Mouse (Mus musculus) lung, embryonic 16.5 days (tissue): ENCODE data around the gene Cic. TPM values are rescaled to one million over a fixed set of nuclear protein-coding genes. Genes with fewer than 3 reads are reported as not detected.
"Not testable (repeated sequence)": the region's sequence is repeated elsewhere in the genome, so short reads cannot be mapped to it uniquely, and the experiment has no call there.

Experiments used
- ATAC-seq: fragments of 200-750 bp; cut with Nextera tagmentation; 2 replicates; pipeline ENCODE4 v1.8.0; 2017; ENCODE audit warnings: low read depth, mild to moderate bottlenecking, moderate library complexity
- H3K27ac ChIP-seq: fragments of 300-500 bp; sonication (generic); 2 replicates; pipeline ENCODE4 v1.5.1; 2014; ENCODE audit warnings: mild to moderate bottlenecking, control low read depth, low read length
- H3K27me3 ChIP-seq: fragments of 300-500 bp; sonication (generic); 2 replicates; pipeline ENCODE4 v1.6.1; 2014; ENCODE audit warnings: low read depth, low read length, mixed read lengths; ENCODE audit not compliant: control insufficient read depth, insufficient read depth
- H3K36me3 ChIP-seq: fragments of 300-500 bp; sonication (generic); 2 replicates; pipeline ENCODE4 v1.6.1; 2014; ENCODE audit warnings: low read length; ENCODE audit not compliant: control insufficient read depth, insufficient read depth
- H3K4me1 ChIP-seq: fragments of 300-500 bp; sonication (generic); replicated peaks from 2 replicates; pipeline ENCODE4 v1.6.1; 2014; ENCODE audit warnings: low read length, mixed read lengths; ENCODE audit not compliant: control insufficient read depth, insufficient read depth
- H3K4me2 ChIP-seq: fragments of 300-500 bp; sonication (generic); 2 replicates; pipeline ENCODE4 v1.6.1; 2014; ENCODE audit warnings: low read depth, low read length, control low read depth
- H3K4me3 ChIP-seq: fragments of 300-500 bp; sonication (generic); 2 replicates; pipeline ENCODE4 v1.5.1; 2014; ENCODE audit warnings: mild to moderate bottlenecking, low read length, control low read depth
- H3K9ac ChIP-seq: fragments of 300-500 bp; sonication (generic); 2 replicates; pipeline ENCODE4 v1.6.1; 2014; ENCODE audit warnings: low read length, control low read depth
- H3K9me3 ChIP-seq: fragments of 300-500 bp; sonication (generic); 2 replicates; pipeline ENCODE4 v1.6.1; 2016; ENCODE audit warnings: low read length; ENCODE audit not compliant: control insufficient read depth
- WGBS: fragments of 180-500 bp; shearing (Covaris S2); extraction: QIAGEN DNeasy Blood & Tissue Kit; methylation state at CpG from one replicate; pipeline ENCODE4 v1.1.7; 2014; 5-methylcytosine and 5-hydroxymethylcytosine counted together
- polyA plus RNA-seq: library from polyadenylated mRNA; unstranded; fragments of >200 nt; fragmentation: Nextera tagmentation; extraction: Ambion mirVana; gene quantifications from 2 replicates; pipeline ENCODE4 v1.2.1, GENCODE M21; 2015

Cic gene
- polyA plus RNA-seq, 1 experiment from 2014 or later: 23.5 TPM

- Histone ChIP-seq H3K4me1 (peaks cover 43% of the 10 kb centered on the region), H3K4me3 (peak overlapping the region; percentile 98), H3K27ac (peak overlapping the region; percentile 99), H3K4me2 (peak overlapping the region; percentile 95), H3K9ac (peak overlapping the region; percentile 97), H3K36me3 (peaks cover 13% of the 10 kb centered on the region), H3K9me3 (no peaks in the 10 kb centered on the region), H3K27me3 (no peaks in the 10 kb centered on the region)
- 0% methylated on average over 35 of the region's 73 CpGs for WGBS
- peak; percentile 68 for ATAC-seq
Measured at GRCm38 (mm10) chr7:25249314-25250140, 18.0 kb upstream of the Cic start.

- Histone ChIP-seq H3K4me3 (peak within 1 kb of the TSS; percentile 98), H3K27ac (peak within 1 kb of the TSS; percentile 99), H3K9me3 (no peaks in the 10 kb centered on the region), H3K36me3 (peaks cover 6% of the 10 kb centered on the region), H3K4me1 (peaks cover 41% of the 10 kb centered on the region), H3K4me2 (peak within 1 kb of the TSS; percentile 95), H3K9ac (peak within 1 kb of the TSS; percentile 97), H3K27me3 (no peaks in the 10 kb centered on the region)
- ATAC-seq: peak; percentile 86
- under 1% methylated on average over 67 of the region's 81 CpGs for WGBS
Measured at GRCm38 (mm10) chr7:25250141-25250972, 17.1 kb upstream of the Cic start, which contains the start of gene Erf. Gene Erf, minus strand, starts transcription at chr7:25250761.

GRCm38 (mm10) chr7:25251071-25251791 is 16.3 kb upstream of the Cic start:
- Histone ChIP-seq H3K9me3 (no peaks in the 10 kb centered on the region), H3K4me1 (peaks cover 34% of the 10 kb centered on the region), H3K36me3 (no peaks in the 10 kb centered on the region), H3K9ac (peak overlapping the region; percentile 78), H3K4me2 (peak overlapping the region; percentile 95), H3K4me3 (peak overlapping the region; percentile 98), H3K27me3 (no peaks in the 10 kb centered on the region), H3K27ac (peak overlapping the region; percentile 98)
- 2% methylated on average over 22 of the region's 22 CpGs for WGBS
- ATAC-seq: peak; percentile 53

- peak overlapping the region; percentile 98 for H3K4me3 ChIP-seq
- H3K27me3 ChIP-seq: no peaks in the 10 kb centered on the region
- peak overlapping the region; percentile 98 for H3K27ac ChIP-seq
- 13% methylated on average over 8 of the region's 8 CpGs for WGBS
- peak overlapping the region; percentile 95 for H3K4me2 ChIP-seq
- peaks cover 28% of the 10 kb centered on the region for H3K4me1 ChIP-seq
- ATAC-seq: no peak
- no peaks in the 10 kb centered on the region for H3K9me3 ChIP-seq
- no peaks in the 10 kb centered on the region for H3K36me3 ChIP-seq
- H3K9ac ChIP-seq: peak overlapping the region; percentile 78
Measured at GRCm38 (mm10) chr7:25251822-25252221, 15.7 kb upstream of the Cic start.

DNA sequence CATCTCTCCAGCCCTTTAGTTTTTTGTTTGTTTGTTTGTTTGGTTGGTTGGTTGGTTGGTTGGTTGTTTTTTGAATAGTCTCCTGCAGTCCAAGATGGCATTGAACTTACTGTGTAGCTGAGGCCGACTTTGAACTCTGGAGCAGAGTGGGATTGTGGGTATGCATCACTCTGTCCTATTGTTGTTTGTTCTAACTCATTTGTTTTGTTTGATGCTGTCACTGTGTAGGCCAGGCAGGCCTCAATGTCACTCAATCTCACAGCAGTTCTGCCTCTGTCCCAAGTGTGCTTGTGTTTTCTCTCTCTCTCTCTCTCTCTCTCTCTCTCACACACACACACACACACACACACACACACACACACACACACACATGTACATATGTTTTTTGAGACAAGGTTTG is 5.6 kb upstream of the Cic start:
- H3K36me3 ChIP-seq: no peaks in the 10 kb centered on the region
- H3K27me3 ChIP-seq: no peaks in the 10 kb centered on the region
- 68% methylated on average over 1 of the region's 1 CpGs for WGBS
- H3K4me2 ChIP-seq: no peak overlapping the region
- no peaks in the 10 kb centered on the region for H3K9me3 ChIP-seq
- H3K4me3 ChIP-seq: no peak overlapping the region
- H3K9ac ChIP-seq: no peak overlapping the region
- ATAC-seq: no peak
- H3K4me1 ChIP-seq: peaks cover 2% of the 10 kb centered on the region
- no peak overlapping the region for H3K27ac ChIP-seq

DNA sequence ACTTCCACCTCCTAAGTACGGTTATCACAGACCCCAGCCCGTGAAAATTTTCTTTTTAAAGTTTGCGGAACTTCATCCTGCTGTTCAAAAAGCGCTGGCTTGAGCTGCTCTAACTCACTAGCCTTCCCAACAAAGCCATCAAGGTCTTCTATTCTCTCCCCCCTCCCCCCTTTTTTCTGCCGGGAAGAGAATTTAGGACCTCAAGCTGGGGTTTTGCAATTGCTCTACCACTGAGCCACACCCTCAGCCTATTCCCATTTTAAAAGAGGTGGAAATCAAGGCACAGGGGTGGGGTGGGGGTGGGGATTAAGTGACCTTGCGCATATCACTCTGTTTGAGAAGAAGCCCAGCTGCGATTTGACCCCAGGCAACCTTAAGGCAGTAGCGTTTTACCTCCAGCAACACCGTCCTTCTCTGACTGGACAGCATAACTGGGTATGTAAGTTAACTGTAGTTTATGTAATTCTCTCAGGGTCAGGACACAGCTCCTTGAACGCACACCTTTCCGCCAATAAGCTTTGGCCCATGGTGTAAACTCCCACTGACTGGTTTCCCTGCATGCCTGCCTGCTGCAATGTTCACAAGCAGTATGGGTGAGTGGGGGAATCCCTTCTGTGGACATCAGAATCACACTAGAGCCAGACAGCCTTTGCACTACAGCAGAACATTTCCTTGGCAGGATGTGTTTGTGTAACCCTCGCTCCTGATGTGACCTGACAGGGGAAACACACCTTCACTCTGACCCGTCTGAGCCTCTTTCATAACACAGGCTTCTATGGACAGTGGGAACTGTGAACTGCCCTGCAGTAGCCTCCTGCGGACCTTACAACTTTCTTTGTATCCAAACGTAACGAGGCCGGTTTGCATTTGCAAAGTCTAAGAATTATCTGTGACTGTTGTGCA is 3.3 kb upstream of the Cic start:
- Histone ChIP-seq H3K4me3 (no peak overlapping the region), H3K27ac (no peak overlapping the region), H3K36me3 (no peaks in the 10 kb centered on the region), H3K4me1 (peaks cover 10% of the 10 kb centered on the region), H3K9me3 (no peaks in the 10 kb centered on the region), H3K9ac (peak overlapping the region; percentile 35; the same call in 1 of the 2 replicates), H3K4me2 (no peak overlapping the region), H3K27me3 (no peaks in the 10 kb centered on the region)
- ATAC-seq: no peak
- 33% methylated on average over 17 of the region's 17 CpGs for WGBS

- not testable (repeated sequence) for H3K9ac ChIP-seq, H3K4me3 ChIP-seq, H3K4me2 ChIP-seq, H3K9me3 ChIP-seq, H3K36me3 ChIP-seq, H3K27me3 ChIP-seq, ATAC-seq, H3K27ac ChIP-seq
- H3K4me1 ChIP-seq: peaks cover 17% of the 10 kb centered on the region
- 82% methylated on average over 5 of the region's 5 CpGs for WGBS
Measured at GRCm38 (mm10) chr7:25265743-25266142, 1.8 kb upstream of the Cic start.

GRCm38 (mm10) chr7:25266180-25266962 is 1.1 kb upstream of the Cic start:
- H3K9ac ChIP-seq: no peak overlapping the region
- H3K36me3 ChIP-seq: peaks cover 5% of the 10 kb centered on the region
- no peak for ATAC-seq
- H3K4me3 ChIP-seq: no peak overlapping the region
- H3K9me3 ChIP-seq: no peaks in the 10 kb centered on the region
- peaks cover 17% of the 10 kb centered on the region for H3K4me1 ChIP-seq
- peak overlapping the region; percentile 76 for H3K4me2 ChIP-seq
- WGBS: 80% methylated on average over 8 of the region's 8 CpGs
- H3K27me3 ChIP-seq: no peaks in the 10 kb centered on the region
- H3K27ac ChIP-seq: no peak overlapping the region
